Mouse (Mus musculus): ENCODE results near the gene Parp9. TPM values are rescaled to one million over a fixed set of nuclear protein-coding genes. Genes with fewer than 3 reads are reported as not detected.
A peak's percentile ranks its signal among the peaks of the same experiment; 100 is the strongest.
"Not testable (repeated sequence)": the region's sequence is repeated elsewhere in the genome, so short reads cannot be mapped to it uniquely, and the experiment has no call there.

Parp9 gene
- polyA plus RNA-seq, 1 experiment, result 14.8 TPM

DNA sequence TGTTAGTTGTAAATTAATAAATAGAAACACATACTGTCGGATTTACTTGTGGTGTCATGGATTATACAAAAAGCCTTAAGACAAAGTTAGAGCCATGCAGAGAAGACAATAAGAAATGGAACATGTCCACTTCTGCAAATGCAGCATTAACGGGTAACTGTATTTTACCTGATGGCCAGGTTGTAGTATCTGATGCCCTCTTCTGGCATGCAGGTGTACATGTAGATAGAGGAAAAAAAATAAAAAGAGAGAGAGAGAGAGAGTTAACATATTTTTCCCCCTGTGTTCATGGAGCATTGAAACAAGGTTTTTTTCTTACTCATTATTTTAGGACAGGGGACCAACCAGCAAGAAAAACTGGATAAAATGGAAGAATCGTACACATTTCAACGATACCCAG lies 29.0 kb downstream of the Parp9 start:
- Histone ChIP-seq H3K27me3 (ENCODE audit: control insufficient read depth, insufficient read depth, low read length) (no peaks in the 10 kb centered on the region), H3K4me1 (replicated peaks; ENCODE audit: control insufficient read depth, insufficient read depth, low read length) (no peaks in the 10 kb centered on the region), H3K4me3 (ENCODE audit: control insufficient read depth, insufficient read depth, low read length) (no peak overlapping the region), H3K27ac (ENCODE audit: control insufficient read depth, insufficient read depth, low read length) (no peak overlapping the region), H3K36me3 (ENCODE audit: control insufficient read depth, insufficient read depth, low read length) (peaks cover 38% of the 10 kb centered on the region)
- 93% methylated on average over 4 of the region's 4 CpGs for WGBS
- no peak for TF ChIP-seq CTCF (IDR thresholded peaks at IDR 0.05; ENCODE audit: borderline replicate concordance, control insufficient read depth, extremely low read depth, insufficient read depth, low read length, poor library complexity)
- TF ChIP-seq POLR2A (IDR thresholded peaks at IDR 0.05; ENCODE audit: control insufficient read depth, extremely low read depth, insufficient read depth, low read length, poor library complexity), result no peak
- no peak for DNase-seq

- Histone ChIP-seq H3K27me3 (ENCODE audit: control insufficient read depth, insufficient read depth, low read length) (no peaks in the 10 kb centered on the region), H3K27ac (ENCODE audit: control insufficient read depth, insufficient read depth, low read length) (no peak overlapping the region), H3K4me1 (replicated peaks; ENCODE audit: control insufficient read depth, insufficient read depth, low read length) (no peaks in the 10 kb centered on the region), H3K4me3 (ENCODE audit: control insufficient read depth, insufficient read depth, low read length) (no peak overlapping the region), H3K36me3 (ENCODE audit: control insufficient read depth, insufficient read depth, low read length) (peaks cover 38% of the 10 kb centered on the region)
- DNase-seq, result no peak
- 90% methylated on average over 2 of the region's 2 CpGs for WGBS
- no peak for TF ChIP-seq POLR2A (IDR thresholded peaks at IDR 0.05; ENCODE audit: control insufficient read depth, extremely low read depth, insufficient read depth, low read length, poor library complexity)
- TF ChIP-seq CTCF (IDR thresholded peaks at IDR 0.05; ENCODE audit: borderline replicate concordance, control insufficient read depth, extremely low read depth, insufficient read depth, low read length, poor library complexity), result no peak
Measured at GRCm38 (mm10) chr16:35968149-35968548, 29.9 kb downstream of the Parp9 start.

DNA sequence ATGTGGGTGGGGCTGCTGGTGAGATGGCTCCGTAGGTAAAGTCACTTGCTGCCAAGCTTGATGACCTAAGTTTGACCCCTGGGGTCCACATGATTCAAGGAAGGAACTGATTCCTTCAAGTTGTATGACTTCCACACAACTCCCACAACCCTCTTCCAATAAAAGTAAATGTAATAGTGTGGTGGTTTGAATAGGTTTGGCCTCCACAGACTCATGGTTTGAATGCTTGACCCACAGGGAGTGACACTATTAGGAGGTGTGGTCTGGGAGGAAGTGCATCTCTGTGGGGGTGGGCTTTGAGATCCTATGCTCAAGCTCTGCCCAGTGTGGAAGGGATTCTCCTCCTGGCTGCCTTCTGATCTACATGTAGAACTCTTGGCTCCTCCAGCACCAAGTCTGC lies 35.8 kb downstream of the Parp9 start:
- peaks cover 16% of the 10 kb centered on the region for H3K36me3 ChIP-seq (ENCODE audit: control insufficient read depth, insufficient read depth, low read length)
- H3K27me3 ChIP-seq (ENCODE audit: control insufficient read depth, insufficient read depth, low read length), result no peaks in the 10 kb centered on the region
- H3K4me3 ChIP-seq (ENCODE audit: control insufficient read depth, insufficient read depth, low read length), result no peak overlapping the region
- TF ChIP-seq CTCF (IDR thresholded peaks at IDR 0.05; ENCODE audit: borderline replicate concordance, control insufficient read depth, extremely low read depth, insufficient read depth, low read length, poor library complexity) (no peak), POLR2A (IDR thresholded peaks at IDR 0.05; ENCODE audit: control insufficient read depth, extremely low read depth, insufficient read depth, low read length, poor library complexity) (no peak)
- H3K4me1 ChIP-seq (replicated peaks; ENCODE audit: control insufficient read depth, insufficient read depth, low read length), result no peaks in the 10 kb centered on the region
- no peak for DNase-seq
- H3K27ac ChIP-seq (ENCODE audit: control insufficient read depth, insufficient read depth, low read length), result no peak overlapping the region
- 71% methylated on average over 1 of the region's 1 CpGs for WGBS

DNA sequence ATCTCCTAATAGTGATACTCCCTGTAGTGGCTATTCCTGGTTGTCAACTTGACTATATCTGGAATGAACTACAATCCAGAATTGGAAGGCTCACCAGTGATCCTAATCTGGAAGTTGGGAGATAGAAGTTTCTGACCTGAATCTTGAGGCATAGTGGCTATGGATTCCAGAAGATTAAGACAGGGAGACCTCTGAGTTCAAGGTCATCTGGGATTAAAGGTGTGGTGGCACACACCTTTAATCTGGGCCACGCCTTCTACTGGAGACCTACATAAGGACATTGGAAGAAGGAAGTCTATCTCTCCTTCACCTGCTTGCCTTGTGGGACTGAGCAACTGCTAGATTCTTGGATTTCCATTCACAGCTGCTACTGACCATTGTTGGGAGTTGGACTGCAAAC lies 40.2 kb downstream of the Parp9 start, which contains the start of gene Kpna1:
Gene Kpna1 (plus strand): TSS at position 301 of the 400 bp plus-strand sequence.
- not testable (repeated sequence) for H3K27me3 ChIP-seq (ENCODE audit: control insufficient read depth, insufficient read depth, low read length); H3K4me1 ChIP-seq (replicated peaks; ENCODE audit: control insufficient read depth, insufficient read depth, low read length); H3K27ac ChIP-seq (ENCODE audit: control insufficient read depth, insufficient read depth, low read length); H3K4me3 ChIP-seq (ENCODE audit: control insufficient read depth, insufficient read depth, low read length); DNase-seq; H3K36me3 ChIP-seq (ENCODE audit: control insufficient read depth, insufficient read depth, low read length)
- WGBS, result 100% methylated on average over 1 of the region's 1 CpGs

GRCm38 (mm10) chr16:35981363-35981821 lies 43.1 kb downstream of the Parp9 start:
- TF ChIP-seq CTCF (IDR thresholded peaks at IDR 0.05; ENCODE audit: borderline replicate concordance, control insufficient read depth, extremely low read depth, insufficient read depth, low read length, poor library complexity) (no peak), POLR2A (IDR thresholded peaks at IDR 0.05; ENCODE audit: control insufficient read depth, extremely low read depth, insufficient read depth, low read length, poor library complexity) (no peak)
- no peaks in the 10 kb centered on the region for H3K36me3 ChIP-seq (ENCODE audit: control insufficient read depth, insufficient read depth, low read length)
- H3K4me1 ChIP-seq (replicated peaks; ENCODE audit: control insufficient read depth, insufficient read depth, low read length), result peaks cover 6% of the 10 kb centered on the region
- no peak overlapping the region for H3K27ac ChIP-seq (ENCODE audit: control insufficient read depth, insufficient read depth, low read length)
- DNase-seq, result peak; percentile 100
- H3K27me3 ChIP-seq (ENCODE audit: control insufficient read depth, insufficient read depth, low read length), result no peaks in the 10 kb centered on the region; the same call in 1 of the 2 replicates
- 63% methylated on average over 19 of the region's 19 CpGs for WGBS
- H3K4me3 ChIP-seq (ENCODE audit: control insufficient read depth, insufficient read depth, low read length), result no peak overlapping the region

DNA sequence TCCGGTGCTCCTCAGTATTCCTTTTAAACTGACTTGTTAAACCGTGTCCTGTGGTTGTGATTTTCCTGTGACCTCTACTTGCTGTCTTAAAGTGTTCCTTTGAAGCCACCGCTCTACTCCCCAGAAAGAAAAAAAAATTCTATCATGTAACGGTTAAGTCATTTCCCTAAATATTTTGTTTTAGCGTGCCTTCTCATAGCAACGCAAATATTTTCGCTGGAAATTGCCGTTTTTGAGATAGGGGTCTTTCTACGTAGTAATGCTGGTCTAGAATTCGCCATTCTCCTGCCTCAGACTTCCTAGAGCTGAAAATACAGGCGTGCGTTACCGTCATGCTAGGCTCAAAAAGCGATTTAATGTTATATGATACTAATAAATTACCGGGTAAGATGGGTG lies 44.2 kb downstream of the Parp9 start:
- TF ChIP-seq POLR2A (IDR thresholded peaks at IDR 0.05; ENCODE audit: control insufficient read depth, extremely low read depth, insufficient read depth, low read length, poor library complexity), result no peak
- H3K27ac ChIP-seq (ENCODE audit: control insufficient read depth, insufficient read depth, low read length), result no peak overlapping the region
- DNase-seq, result no peak
- peaks cover 6% of the 10 kb centered on the region for H3K4me1 ChIP-seq (replicated peaks; ENCODE audit: control insufficient read depth, insufficient read depth, low read length)
- H3K27me3 ChIP-seq (ENCODE audit: control insufficient read depth, insufficient read depth, low read length), result no peaks in the 10 kb centered on the region; the same call in 1 of the 2 replicates
- 0 out of 2 replicates have a peak overlapping the region, but pooled peaks have one; percentile 3 for H3K4me3 ChIP-seq (ENCODE audit: control insufficient read depth, insufficient read depth, low read length)
- 1% methylated on average over 15 of the region's 15 CpGs for WGBS
- no peaks in the 10 kb centered on the region for H3K36me3 ChIP-seq (ENCODE audit: control insufficient read depth, insufficient read depth, low read length)

GRCm38 (mm10) chr16:35982902-35983516 lies 44.7 kb downstream of the Parp9 start:
- Histone ChIP-seq H3K4me1 (replicated peaks; ENCODE audit: control insufficient read depth, insufficient read depth, low read length) (peaks cover 6% of the 10 kb centered on the region), H3K4me3 (ENCODE audit: control insufficient read depth, insufficient read depth, low read length) (peak overlapping the region; percentile 67), H3K27me3 (ENCODE audit: control insufficient read depth, insufficient read depth, low read length) (no peaks in the 10 kb centered on the region; the same call in 1 of the 2 replicates), H3K36me3 (ENCODE audit: control insufficient read depth, insufficient read depth, low read length) (no peaks in the 10 kb centered on the region), H3K27ac (ENCODE audit: control insufficient read depth, insufficient read depth, low read length) (peak overlapping the region; percentile 32)
- WGBS, result under 1% methylated on average over 54 of the region's 54 CpGs
- peak; percentile 50; the same call in 1 of the 2 replicates for TF ChIP-seq CTCF (IDR thresholded peaks at IDR 0.05; ENCODE audit: borderline replicate concordance, control insufficient read depth, extremely low read depth, insufficient read depth, low read length, poor library complexity)
- TF ChIP-seq POLR2A (IDR thresholded peaks at IDR 0.05; ENCODE audit: control insufficient read depth, extremely low read depth, insufficient read depth, low read length, poor library complexity), result peak; percentile 92
- DNase-seq, result peak; percentile 92
